ENCODE assay signal across 7 mouse cellular contexts in genomic region chr6:71826869-71827268, GRCm38 (mm10). TPM values are rescaled to one million over a fixed set of nuclear protein-coding genes. Genes with fewer than 3 reads are reported as not detected.
DNase-seq lines count a peak whose midpoint lies in the region; ATAC-seq and TF ChIP-seq lines count a peak whose summit lies in the region.

Gene Mrpl35, minus strand, starts transcription at chr6:71826969.

- H3K36me3 ChIP-seq in testis, adult 2 months (ENCODE audit: control insufficient read depth, insufficient read depth, low read length): no peaks in the 10 kb centered on the region
- H3K36me3 ChIP-seq in hindbrain, embryonic 11.5 days (ENCODE audit: control insufficient read depth, insufficient read depth, low read length): no peaks in the 10 kb centered on the region
- H3K36me3 ChIP-seq in liver, embryonic 14.5 days (replicated peaks; ENCODE audit: control insufficient read depth, insufficient read depth, low read depth): no peaks in the 10 kb centered on the region

- H3K9me3 ChIP-seq in hindbrain, embryonic 11.5 days (ENCODE audit: control insufficient read depth, low read length): no peaks in the 10 kb centered on the region
- no peaks in the 10 kb centered on the region for H3K9me3 ChIP-seq in liver, embryonic 14.5 days (ENCODE audit: control insufficient read depth, low read length)

- no peak for TF ChIP-seq POLR2A in testis, adult 2 months (IDR thresholded peaks at IDR 0.05; ENCODE audit: control insufficient read depth, low read depth, low read length)
- no peak for TF ChIP-seq POLR2A in embryonic fibroblast, embryonic 13.5 days (IDR thresholded peaks at IDR 0.05; ENCODE audit: low read depth, low read length)

- H3K4me2 ChIP-seq in hindbrain, embryonic 11.5 days (replicated peaks; ENCODE audit: low read depth, low read length): no peak within 1 kb of the TSS
- no peak within 1 kb of the TSS for H3K4me2 ChIP-seq in liver, embryonic 14.5 days (ENCODE audit: low read depth)

- H3K27me3 ChIP-seq in testis, adult 2 months (ENCODE audit: control insufficient read depth, insufficient read depth, low read length): no peaks in the 10 kb centered on the region
- no peaks in the 10 kb centered on the region for H3K27me3 ChIP-seq in hindbrain, embryonic 11.5 days (ENCODE audit: control insufficient read depth, insufficient read depth, low read length)
- no peaks in the 10 kb centered on the region for H3K27me3 ChIP-seq in liver, embryonic 14.5 days (ENCODE audit: control insufficient read depth, insufficient read depth, low read length)

- DNase-seq in testis, postnatal 10 days (ENCODE audit: low spot score): no peak
- DNase-seq in hindbrain, embryonic 11.5 days (ENCODE audit: low spot score): no peak
- no peak for DNase-seq in liver, embryonic 14.5 days (ENCODE audit: low read depth in 3 of 3, low spot score in 3 of 3)
- no peak for DNase-seq in embryo, embryonic 11 days
- no peak for DNase-seq in right cerebral cortex, postnatal 10 days (ENCODE audit: low spot score in 2 of 2)

- H3K27ac ChIP-seq in testis, adult 2 months (ENCODE audit: control insufficient read depth, insufficient read depth, low read depth, low read length): no peak within 1 kb of the TSS
- no peak within 1 kb of the TSS for H3K27ac ChIP-seq in embryonic fibroblast, embryonic 13.5 days (ENCODE audit: insufficient read depth, low read length)
- H3K27ac ChIP-seq in hindbrain, embryonic 11.5 days (ENCODE audit: low read depth, low read length): no peak within 1 kb of the TSS
- no peak within 1 kb of the TSS for H3K27ac ChIP-seq in liver, embryonic 14.5 days

- TF ChIP-seq CTCF in testis, adult 2 months (IDR thresholded peaks at IDR 0.05; ENCODE audit: control insufficient read depth, insufficient read depth, insufficient replicate concordance, low read depth, low read length): no peak
- no peak for TF ChIP-seq CTCF in embryonic fibroblast, embryonic 13.5 days (IDR thresholded peaks at IDR 0.05; ENCODE audit: borderline replicate concordance, insufficient read depth, low read length)
- TF ChIP-seq CTCF in liver, embryonic 14.5 days (IDR thresholded peaks at IDR 0.05; ENCODE audit: low read depth): no peak

- H3K4me1 ChIP-seq in testis, adult 2 months (ENCODE audit: control insufficient read depth, insufficient read depth, low read length): peaks cover 4% of the 10 kb centered on the region; the same call in 1 of the 2 replicates
- H3K4me1 ChIP-seq in embryonic fibroblast, embryonic 13.5 days (ENCODE audit: control insufficient read depth, insufficient read depth, low read length): no peaks in the 10 kb centered on the region
- H3K4me1 ChIP-seq in hindbrain, embryonic 11.5 days (replicated peaks; ENCODE audit: control insufficient read depth, insufficient read depth, low read length): no peaks in the 10 kb centered on the region
- peaks cover 10 to 13% of the 10 kb centered on the region in 2 experiments for H3K4me1 ChIP-seq in liver, embryonic 14.5 days (replicated peaks; ENCODE audit: control insufficient read depth in 2 of 2, insufficient read depth in 2 of 2, low read length in 1 of 2)

- no peak within 1 kb of the TSS for H3K4me3 ChIP-seq in testis, adult 2 months (ENCODE audit: control insufficient read depth, low read depth, low read length)
- H3K4me3 ChIP-seq in embryonic fibroblast, embryonic 13.5 days (ENCODE audit: insufficient read depth, low read length): no peak within 1 kb of the TSS
- no peak within 1 kb of the TSS for H3K4me3 ChIP-seq in hindbrain, embryonic 11.5 days (ENCODE audit: low read depth, low read length)
- no peak within 1 kb of the TSS for H3K4me3 ChIP-seq in liver, embryonic 14.5 days (ENCODE audit: insufficient read depth in 1 of 2, low read depth in 2 of 2, low read length in 2 of 2)

- WGBS in hindbrain, embryonic 11.5 days: 48% methylated on average over 1 of the region's 1 CpGs
- WGBS in liver, embryonic 14.5 days (ENCODE audit: insufficient replicate concordance): 25% methylated on average over 1 of the region's 1 CpGs

- no peak for TF ChIP-seq EP300 in liver, embryonic 14.5 days (IDR thresholded peaks at IDR 0.05; ENCODE audit: low read depth)

- no peak within 1 kb of the TSS for H3K9ac ChIP-seq in hindbrain, embryonic 11.5 days (ENCODE audit: low read depth, low read length)
- H3K9ac ChIP-seq in liver, embryonic 14.5 days (replicated peaks): no peak within 1 kb of the TSS

- no peak for ATAC-seq in hindbrain, embryonic 11.5 days (ENCODE audit: low FRiP score)
- no peak for ATAC-seq in liver, embryonic 14.5 days (ENCODE audit: insufficient read depth)

RNA-seq across cellular contexts. Expression of gene Mrpl35, which starts in this region (rescaled TPM):
- 20.0 and 26.4 TPM in 2 replicates for polyA plus RNA-seq in testis, adult 2 months (2012; rRNA removed)
- 35.9 and 39.7 TPM in 2 replicates for polyA plus RNA-seq in embryonic fibroblast, embryonic 13.5 days (2011; ENCODE audit: insufficient read length, low read depth, missing spikeins)
- polyA plus RNA-seq in hindbrain, embryonic 11.5 days (2014; fragmentation: Nextera tagmentation; extraction: Ambion mirVana): 58.4 and 63.3 TPM in 2 replicates
- 6.0 and 11.6 TPM in 2 replicates for polyA plus RNA-seq in liver, embryonic 14.5 days (2012; rRNA removed)
- 70.5 and 71.5 TPM in 2 replicates for polyA plus RNA-seq in liver, embryonic 14.5 days (2014; fragmentation: Nextera tagmentation; extraction: Ambion mirVana)
